Mouse (Mus musculus): Measurements from ENCODE around the gene Cd79a.

DNA sequence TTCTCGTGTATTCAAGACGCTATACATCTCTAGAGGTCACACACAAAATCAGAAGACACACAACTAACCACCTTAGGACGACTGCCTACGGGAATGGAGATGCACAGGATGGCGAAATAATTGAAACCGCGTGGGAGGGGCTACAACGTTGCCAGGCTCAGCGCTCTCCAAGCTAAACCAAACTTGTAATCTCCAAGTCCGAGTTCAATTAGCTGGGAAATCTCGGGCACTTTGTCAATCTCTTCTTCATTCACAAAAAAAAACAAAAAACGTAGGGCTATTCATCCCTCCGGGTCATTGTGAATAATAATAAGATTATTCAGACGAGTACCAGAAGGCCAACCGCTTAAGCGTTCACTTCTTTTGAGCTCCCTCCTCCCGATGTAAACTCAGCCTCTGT is 28.1 kb upstream of the Cd79a start:
- TF ChIP-seq CTCF (IDR thresholded peaks at IDR 0.05 in 2 of 3, conservative IDR thresholded peaks at IDR 0.05 in 1 of 3; ENCODE audit: control insufficient read depth in 1 of 3, insufficient read depth in 1 of 3, low read depth in 2 of 3, low read length in 3 of 3, poor library complexity in 1 of 3, severe bottlenecking in 1 of 3), result no peak
- no peak for TF ChIP-seq ELF1 (IDR thresholded peaks at IDR 0.05; ENCODE audit: low read depth, low read length)
- no peak for TF ChIP-seq POLR2A (IDR thresholded peaks at IDR 0.05; ENCODE audit: control insufficient read depth in 1 of 2, insufficient read depth in 1 of 2, low read depth in 1 of 2, low read length in 2 of 2, poor library complexity in 1 of 2)
- TF ChIP-seq HCFC1 (IDR thresholded peaks at IDR 0.05; ENCODE audit: low read depth, low read length), result no peak
- TF ChIP-seq RCOR1 (IDR thresholded peaks at IDR 0.05; ENCODE audit: low read depth, low read length), result no peak
- no peak for TF ChIP-seq EP300 (IDR thresholded peaks at IDR 0.05; ENCODE audit: low read depth in 1 of 2, low read length in 2 of 2)
- TF ChIP-seq UBTF (IDR thresholded peaks at IDR 0.05; ENCODE audit: borderline replicate concordance, insufficient read depth, low read depth, low read length), result no peak
- no peak for TF ChIP-seq MYB (IDR thresholded peaks at IDR 0.05; ENCODE audit: low read depth, low read length)
- no peak for TF ChIP-seq MXI1 (IDR thresholded peaks at IDR 0.05; ENCODE audit: low read depth, low read length)

Data from MEL (cell line).